Mouse (Mus musculus) heart, postnatal 25 days (tissue): ENCODE results near the gene Fry. TPM values are rescaled to one million over a fixed set of nuclear protein-coding genes. Genes with fewer than 3 reads are reported as not detected.

Source experiments
- DNase-seq: peaks from one replicate; pipeline ENCODE4 v3.0.0; 2022; ENCODE audit warnings: low spot score
- intact Hi-C: fragments of 180-260 bp; cut with DNase I; formaldehyde crosslinking; loops from one replicate; pipeline ENCODE4 v1.15.1; 2025
- total RNA-seq, 2 experiments: library from RNA; stranded (reverse); gene quantifications; 2 replicates each; pipeline ENCODE4 v1.2.3; 2021

Fry gene
- total RNA-seq, 2 experiments from 2014 or later: 120 to 150 TPM

GRCm38 (mm10) chr5:150207596-150207995 is 89.2 kb downstream of the Fry start:
- no peak for DNase-seq
- intact Hi-C loops: no loop called here

GRCm38 (mm10) chr5:150208009-150208408 is 89.6 kb downstream of the Fry start:
- no peak for DNase-seq
- intact Hi-C loops: no loop called here

- no peak for DNase-seq
- intact Hi-C loops: no loop called here
Observed at GRCm38 (mm10) chr5:150214081-150214480, 95.6 kb downstream of the Fry start.

- intact Hi-C loops: no loop called here
- no peak for DNase-seq
Observed at GRCm38 (mm10) chr5:150216066-150216465, 97.6 kb downstream of the Fry start.

- no peak for DNase-seq
- intact Hi-C loops: no loop called here
Observed at GRCm38 (mm10) chr5:150219457-150219856, 101.0 kb downstream of the Fry start.

GRCm38 (mm10) chr5:150220333-150220732 is 101.9 kb downstream of the Fry start:
- intact Hi-C loops: no loop called here
- DNase-seq: no peak

- intact Hi-C loops: no loop called here
- DNase-seq: no peak
Observed at GRCm38 (mm10) chr5:150221806-150222205, 103.4 kb downstream of the Fry start.

- intact Hi-C loops: no loop called here
- DNase-seq: no peak
Observed at GRCm38 (mm10) chr5:150223546-150224239, 105.2 kb downstream of the Fry start.

- intact Hi-C loops: no loop called here
- no peak for DNase-seq
Observed at GRCm38 (mm10) chr5:150229086-150229485, 110.6 kb downstream of the Fry start.

GRCm38 (mm10) chr5:150229776-150230175 is 111.3 kb downstream of the Fry start:
- intact Hi-C loops: loop anchor here (2.0 to 5.0 kb wide), 3 partner anchors 32 to 138 kb away; no protein-coding TSS in a partner anchor
- no peak for DNase-seq

- intact Hi-C loops: loop anchor here (2.0 to 5.0 kb wide), 3 partner anchors 35 to 194 kb away; no protein-coding TSS in a partner anchor
- DNase-seq: no peak
Observed at GRCm38 (mm10) chr5:150232159-150233150, 114.0 kb downstream of the Fry start.

GRCm38 (mm10) chr5:150233154-150233886 is 114.9 kb downstream of the Fry start:
- DNase-seq: peak; percentile 44

GRCm38 (mm10) chr5:150235931-150236330 is 117.5 kb downstream of the Fry start:
- no peak for DNase-seq
- intact Hi-C loops: no loop called here

More at GRCm38 (mm10) chr5:150233154-150233886, 114.9 kb downstream of the Fry start:
- intact Hi-C loops: loop anchor here (2.0 to 5.0 kb wide), 3 partner anchors 36 to 193 kb away; no protein-coding TSS in a partner anchor

- intact Hi-C loops: no loop called here
- DNase-seq: no peak
Observed at GRCm38 (mm10) chr5:150236597-150236996, 118.2 kb downstream of the Fry start.

GRCm38 (mm10) chr5:150241638-150242037 is 123.2 kb downstream of the Fry start:
- intact Hi-C loops: no loop called here
- no peak for DNase-seq

- intact Hi-C loops: no loop called here
Observed at GRCm38 (mm10) chr5:150246737-150247136, 128.3 kb downstream of the Fry start.

GRCm38 (mm10) chr5:150257764-150258163 is 139.3 kb downstream of the Fry start:
- DNase-seq: no peak
- intact Hi-C loops: loop anchor here (5.0 kb wide), 1 partner anchor 35 kb away; no protein-coding TSS in a partner anchor

More at GRCm38 (mm10) chr5:150246737-150247136, 128.3 kb downstream of the Fry start:
- no peak for DNase-seq

- intact Hi-C loops: loop anchor here (5.0 kb wide), 1 partner anchor 33 kb away; no protein-coding TSS in a partner anchor
- DNase-seq: peak; percentile 25
Observed at GRCm38 (mm10) chr5:150259191-150260053, 141.0 kb downstream of the Fry start.

- intact Hi-C loops: no loop called here
Observed at GRCm38 (mm10) chr5:150260054-150260386, 141.6 kb downstream of the Fry start.

More at GRCm38 (mm10) chr5:150260054-150260386, 141.6 kb downstream of the Fry start:
- DNase-seq: no peak
